Mouse (Mus musculus) midbrain, embryonic 13.5 days (tissue): ENCODE data around the gene Gm17482. TPM values are rescaled to one million over a fixed set of nuclear protein-coding genes. Genes with fewer than 3 reads are reported as not detected.
"Not testable (repeated sequence)": the region's sequence is repeated elsewhere in the genome, so short reads cannot be mapped to it uniquely, and the experiment has no call there.

ENCODE experiments used
- ATAC-seq: fragments of 200-750 bp; cut with Nextera tagmentation; 2 replicates; pipeline ENCODE4 v1.8.0; 2017; ENCODE audit warnings: mild to moderate bottlenecking, moderate TSS enrichment, moderate library complexity
- H3K27ac ChIP-seq: fragments of 300-500 bp; sonication (generic); 2 replicates; pipeline ENCODE4 v1.5.1; 2015; ENCODE audit warnings: inconsistent platforms, mild to moderate bottlenecking, moderate library complexity
- H3K27me3 ChIP-seq: fragments of 300-500 bp; sonication (generic); 2 replicates; pipeline ENCODE4 v1.6.1; 2015; ENCODE audit warnings: mild to moderate bottlenecking, inconsistent platforms
- H3K36me3 ChIP-seq: fragments of 300-500 bp; sonication (generic); 2 replicates; pipeline ENCODE4 v1.6.1; 2015; ENCODE audit warnings: mild to moderate bottlenecking, inconsistent platforms
- H3K4me1 ChIP-seq: fragments of 300-500 bp; sonication (generic); replicated peaks from 2 replicates; pipeline ENCODE4 v1.6.1; 2015; ENCODE audit warnings: inconsistent platforms
- H3K4me2 ChIP-seq: fragments of 300-500 bp; sonication (generic); replicated peaks from 2 replicates; pipeline ENCODE4 v1.6.1; 2015; ENCODE audit warnings: moderate library complexity, mild to moderate bottlenecking, inconsistent platforms
- H3K4me3 ChIP-seq: fragments of 300-500 bp; sonication (generic); replicated peaks from 2 replicates; pipeline ENCODE4 v1.5.1; 2015; ENCODE audit warnings: mild to moderate bottlenecking, inconsistent platforms
- H3K9ac ChIP-seq: fragments of 300-500 bp; sonication (generic); replicated peaks from 2 replicates; pipeline ENCODE4 v1.6.1; 2015; ENCODE audit warnings: mild to moderate bottlenecking, inconsistent platforms
- H3K9me3 ChIP-seq: fragments of 300-500 bp; sonication (generic); 2 replicates; pipeline ENCODE4 v1.6.1; 2016; ENCODE audit warnings: mild to moderate bottlenecking, inconsistent platforms
- WGBS: fragments of 180-500 bp; shearing (Covaris S2); methylation state at CpG from one replicate; pipeline ENCODE4 v1.1.7; 2015; 5-methylcytosine and 5-hydroxymethylcytosine counted together
- polyA plus RNA-seq: library from polyadenylated mRNA; unstranded; fragments of >200 nt; fragmentation: Nextera tagmentation; extraction: Ambion mirVana; gene quantifications from 2 replicates; pipeline ENCODE4 v1.2.1, GENCODE M21; 2015

The Gm17482 gene
- polyA plus RNA-seq, 1 experiment from 2014 or later, result not detected

DNA sequence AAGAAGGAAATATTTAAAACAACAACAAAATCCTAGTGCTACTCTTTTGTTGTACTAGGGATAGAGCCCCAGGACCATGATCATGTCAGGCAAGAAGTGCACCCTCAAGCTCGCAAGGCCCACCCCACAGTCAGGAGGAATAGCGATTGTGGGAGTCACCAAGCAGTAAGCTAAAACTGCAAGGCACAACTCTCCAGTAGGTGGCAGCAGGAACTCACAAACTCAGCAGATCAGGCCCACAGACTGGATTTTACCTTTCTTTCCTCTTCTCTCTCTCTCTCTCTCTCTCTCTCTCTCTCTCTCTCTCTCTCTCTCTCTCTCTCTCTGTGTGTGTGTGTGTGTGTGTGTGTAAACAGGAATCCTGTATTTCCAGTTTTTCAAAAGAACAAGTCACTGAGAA is 386 bp downstream of the Gm17482 start:
- no peak overlapping the region for H3K4me2 ChIP-seq
- H3K36me3 ChIP-seq, result no peaks in the 10 kb centered on the region
- H3K9me3 ChIP-seq, result no peaks in the 10 kb centered on the region
- H3K9ac ChIP-seq, result no peak overlapping the region
- 8% methylated on average over 2 of the region's 2 CpGs for WGBS
- no peaks in the 10 kb centered on the region for H3K4me1 ChIP-seq
- H3K27me3 ChIP-seq, result no peaks in the 10 kb centered on the region
- no peak overlapping the region for H3K4me3 ChIP-seq
- no peak overlapping the region for H3K27ac ChIP-seq
- ATAC-seq, result peak; percentile 68; the same call in 1 of the 2 replicates

DNA sequence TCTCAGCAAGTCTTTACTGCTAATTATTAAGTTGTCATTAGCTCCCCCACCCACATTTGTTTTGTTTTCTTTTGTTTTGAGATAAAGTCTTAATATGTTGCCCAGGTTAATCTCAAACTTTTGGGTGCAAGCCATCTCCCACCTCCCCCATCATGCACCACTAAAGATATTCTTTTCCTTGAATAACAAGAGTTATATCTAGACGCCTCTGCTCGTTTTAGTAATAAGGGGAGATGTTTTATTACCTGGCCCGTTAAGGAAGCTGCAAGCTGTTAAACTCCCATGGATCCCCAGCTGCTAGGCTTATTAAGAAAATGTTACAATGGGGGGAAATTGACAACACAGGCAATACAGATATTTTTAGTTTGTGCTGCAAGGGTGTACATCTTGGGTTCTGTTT is 3.4 kb downstream of the Gm17482 start:
- Histone ChIP-seq H3K27me3 (no peaks in the 10 kb centered on the region), H3K27ac (no peak overlapping the region), H3K4me3 (no peak overlapping the region), H3K36me3 (no peaks in the 10 kb centered on the region), H3K4me1 (no peaks in the 10 kb centered on the region), H3K9ac (no peak overlapping the region), H3K9me3 (no peaks in the 10 kb centered on the region), H3K4me2 (no peak overlapping the region)
- WGBS, result 74% methylated on average over 3 of the region's 3 CpGs
- ATAC-seq, result no peak

DNA sequence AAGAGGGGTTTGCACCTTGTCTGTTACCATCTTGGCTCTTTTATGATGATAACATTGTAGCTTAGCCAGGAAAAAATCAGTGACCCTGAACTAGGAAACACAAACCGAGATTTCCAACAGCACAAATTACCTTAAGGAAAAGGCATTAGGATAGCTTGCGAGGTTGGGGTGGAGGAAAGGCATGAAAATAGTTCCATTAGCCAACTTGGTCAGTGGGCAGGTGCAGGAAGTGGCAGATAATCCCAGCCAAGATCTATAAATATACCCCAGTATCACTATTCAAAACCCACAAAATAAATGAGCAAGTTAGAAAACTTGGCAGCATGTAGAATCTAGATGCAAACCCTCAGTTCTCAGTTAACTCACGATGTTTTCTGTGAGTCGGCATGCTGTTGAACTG is 4.7 kb downstream of the Gm17482 start:
- no peak overlapping the region for H3K4me2 ChIP-seq
- no peaks in the 10 kb centered on the region for H3K36me3 ChIP-seq
- 89% methylated on average over 4 of the region's 4 CpGs for WGBS
- no peaks in the 10 kb centered on the region for H3K9me3 ChIP-seq
- ATAC-seq, result no peak
- no peak overlapping the region for H3K9ac ChIP-seq
- no peak overlapping the region for H3K27ac ChIP-seq
- no peaks in the 10 kb centered on the region for H3K27me3 ChIP-seq
- no peak overlapping the region for H3K4me3 ChIP-seq
- H3K4me1 ChIP-seq, result no peaks in the 10 kb centered on the region

DNA sequence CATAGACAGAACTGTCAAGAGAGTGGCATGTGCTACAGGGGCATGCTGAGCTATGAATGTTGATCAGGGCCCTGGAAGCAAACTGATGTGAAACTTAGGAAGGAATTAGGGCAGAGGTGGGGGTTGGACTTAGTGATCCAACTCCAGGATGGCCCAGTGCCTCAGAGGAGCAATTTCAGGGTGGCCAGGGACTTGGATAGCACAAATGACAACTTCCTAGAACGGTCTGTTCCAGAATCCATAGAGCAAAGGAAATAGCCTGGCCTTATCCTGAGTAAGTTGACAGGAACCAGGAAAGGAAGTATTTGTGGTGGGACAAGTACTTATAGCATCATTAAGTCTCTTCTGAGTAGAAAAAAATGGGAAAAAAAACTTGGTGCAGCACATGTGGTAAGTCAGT is 5.4 kb downstream of the Gm17482 start:
- no peak overlapping the region for H3K4me3 ChIP-seq
- H3K9me3 ChIP-seq, result no peaks in the 10 kb centered on the region
- no peak overlapping the region for H3K27ac ChIP-seq
- WGBS, result 94% methylated on average over 1 of the region's 1 CpGs
- H3K4me2 ChIP-seq, result no peak overlapping the region
- no peak for ATAC-seq
- H3K27me3 ChIP-seq, result no peaks in the 10 kb centered on the region
- no peaks in the 10 kb centered on the region for H3K4me1 ChIP-seq
- H3K9ac ChIP-seq, result no peak overlapping the region
- no peaks in the 10 kb centered on the region for H3K36me3 ChIP-seq

DNA sequence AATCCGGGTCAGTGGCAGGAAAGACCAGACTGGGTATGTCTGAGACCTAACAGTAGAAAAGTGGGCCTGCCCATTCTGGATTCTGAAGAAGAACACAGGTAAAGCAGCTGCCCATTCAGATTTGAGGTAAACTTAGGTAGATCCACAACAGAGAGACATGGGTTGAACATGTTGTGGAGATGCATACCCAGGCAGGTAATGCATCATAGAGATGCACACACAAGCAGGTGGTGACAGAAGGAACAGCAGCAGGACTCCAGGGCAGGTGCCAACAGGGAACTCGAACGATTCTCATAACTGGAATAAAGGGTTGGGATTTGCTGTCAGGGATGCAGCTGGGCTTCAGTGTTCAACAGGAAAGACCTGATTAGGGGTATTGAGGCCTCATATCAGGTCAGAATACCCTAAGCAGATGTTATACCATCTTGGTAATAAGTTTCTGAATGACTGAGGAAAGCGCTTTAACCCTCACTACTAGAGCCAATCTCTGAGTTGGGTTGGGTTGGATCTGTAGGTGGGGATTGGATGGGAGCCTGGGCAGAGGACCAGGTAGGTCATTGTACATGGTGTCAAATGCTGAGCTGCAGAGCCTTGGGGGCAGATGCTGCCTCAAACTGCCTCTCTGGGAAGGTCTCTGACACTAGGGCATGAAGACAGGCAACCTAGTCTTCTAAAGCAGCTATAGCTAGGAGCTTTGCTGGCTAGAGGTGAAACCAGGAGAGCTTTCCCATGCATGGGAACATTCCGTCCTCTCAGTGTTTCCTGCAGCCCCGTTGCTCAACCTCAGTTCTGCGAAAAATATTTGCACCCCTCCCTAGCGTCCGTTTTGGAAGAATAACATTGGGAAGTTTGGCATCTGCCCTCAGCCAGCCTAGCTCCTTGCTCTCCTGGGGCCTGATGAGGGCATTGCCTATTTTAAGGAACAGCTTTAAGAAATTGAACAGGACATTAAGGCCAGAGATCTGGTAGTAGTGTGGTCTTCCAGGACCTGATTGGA is 11.2 kb downstream of the Gm17482 start:
- H3K9ac ChIP-seq, result no peak overlapping the region
- no peak overlapping the region for H3K27ac ChIP-seq
- no peaks in the 10 kb centered on the region for H3K4me1 ChIP-seq
- 88% methylated on average over 9 of the region's 9 CpGs for WGBS
- H3K27me3 ChIP-seq, result no peaks in the 10 kb centered on the region
- no peaks in the 10 kb centered on the region; the same call in 1 of the 2 replicates for H3K36me3 ChIP-seq
- H3K9me3 ChIP-seq, result no peaks in the 10 kb centered on the region
- no peak overlapping the region for H3K4me2 ChIP-seq
- ATAC-seq, result no peak
- H3K4me3 ChIP-seq, result no peak overlapping the region

DNA sequence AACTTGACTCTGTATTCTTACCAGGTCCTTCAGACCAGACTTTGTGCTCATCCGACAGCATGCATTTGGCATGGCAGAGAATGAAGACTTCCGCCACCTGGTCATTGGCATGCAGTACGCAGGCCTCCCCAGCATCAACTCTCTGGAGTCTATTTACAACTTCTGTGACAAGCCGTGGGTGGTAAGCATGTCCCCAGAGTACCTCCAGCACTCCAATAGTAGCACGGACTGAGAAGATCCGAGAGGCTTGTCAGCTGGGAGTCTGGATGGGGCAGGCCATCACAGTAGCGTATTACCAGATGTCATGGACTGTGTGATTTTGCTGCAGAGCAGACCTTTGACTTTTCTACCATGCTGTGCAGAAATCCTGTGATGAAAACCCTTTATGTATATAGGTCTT is 12.2 kb downstream of the Gm17482 start:
- Histone ChIP-seq H3K4me2 (no peak overlapping the region), H3K9me3 (no peaks in the 10 kb centered on the region), H3K4me3 (no peak overlapping the region), H3K4me1 (no peaks in the 10 kb centered on the region), H3K36me3 (no peaks in the 10 kb centered on the region; the same call in 1 of the 2 replicates), H3K9ac (no peak overlapping the region), H3K27me3 (no peaks in the 10 kb centered on the region), H3K27ac (no peak overlapping the region)
- no peak for ATAC-seq
- WGBS, result 80% methylated on average over 7 of the region's 7 CpGs

DNA sequence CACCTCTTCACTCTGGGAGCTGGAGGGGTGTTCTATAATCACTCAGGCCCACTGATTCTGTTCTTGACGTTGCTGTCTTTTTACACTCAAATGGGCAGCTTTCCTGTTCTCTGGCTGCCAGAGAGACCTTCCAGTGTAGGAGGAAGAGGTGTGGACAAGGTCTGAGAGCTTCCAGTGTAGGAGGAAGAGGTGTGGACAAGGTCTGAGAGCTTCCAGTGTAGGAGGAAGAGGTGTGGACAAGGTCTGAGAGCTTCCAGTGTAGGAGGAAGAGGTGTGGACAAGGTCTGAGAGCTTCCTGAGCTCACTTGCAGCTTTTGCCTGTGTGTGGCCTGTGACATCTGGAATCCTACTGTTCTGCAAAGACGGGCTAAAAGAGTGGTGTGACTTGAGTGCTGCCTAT is 13.3 kb downstream of the Gm17482 start:
- WGBS, result 74% methylated on average over 2 of the region's 2 CpGs

DNA sequence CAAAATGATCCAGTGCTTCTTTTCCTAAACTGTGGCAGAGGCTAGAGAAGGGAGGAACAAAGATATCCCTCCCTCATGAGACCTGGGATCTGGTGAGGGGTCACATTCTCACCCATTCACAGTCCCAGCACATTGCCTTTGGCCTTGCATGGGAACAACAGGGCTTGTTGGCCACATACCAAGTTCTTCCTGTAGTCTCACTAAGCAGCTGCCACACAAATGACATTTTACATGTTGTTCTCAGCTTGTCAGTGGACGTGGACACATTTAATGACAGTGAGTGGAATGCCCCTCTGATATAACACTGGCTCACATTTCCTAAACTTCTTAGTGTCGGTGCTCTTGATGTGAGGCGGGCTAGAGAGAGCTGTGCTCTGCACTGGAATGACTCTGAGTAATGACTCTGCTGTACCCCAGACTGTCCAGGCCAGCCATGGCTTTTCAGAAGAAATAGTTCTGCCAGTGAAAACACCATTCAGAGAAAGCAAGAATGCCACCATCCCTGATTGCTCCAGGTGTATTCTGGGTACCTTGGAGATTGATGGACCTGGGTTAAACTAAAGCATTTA is 14.1 kb downstream of the Gm17482 start:
- H3K4me3 ChIP-seq, result no peak overlapping the region
- no peak for ATAC-seq
- WGBS, result 82% methylated on average over 3 of the region's 3 CpGs

More for the DNA sequence above, 13.3 kb downstream of the Gm17482 start:
- H3K9ac ChIP-seq, H3K27ac ChIP-seq, H3K4me2 ChIP-seq, H3K4me1 ChIP-seq, H3K36me3 ChIP-seq, H3K27me3 ChIP-seq, H3K9me3 ChIP-seq, H3K4me3 ChIP-seq, ATAC-seq: not testable (repeated sequence)

DNA sequence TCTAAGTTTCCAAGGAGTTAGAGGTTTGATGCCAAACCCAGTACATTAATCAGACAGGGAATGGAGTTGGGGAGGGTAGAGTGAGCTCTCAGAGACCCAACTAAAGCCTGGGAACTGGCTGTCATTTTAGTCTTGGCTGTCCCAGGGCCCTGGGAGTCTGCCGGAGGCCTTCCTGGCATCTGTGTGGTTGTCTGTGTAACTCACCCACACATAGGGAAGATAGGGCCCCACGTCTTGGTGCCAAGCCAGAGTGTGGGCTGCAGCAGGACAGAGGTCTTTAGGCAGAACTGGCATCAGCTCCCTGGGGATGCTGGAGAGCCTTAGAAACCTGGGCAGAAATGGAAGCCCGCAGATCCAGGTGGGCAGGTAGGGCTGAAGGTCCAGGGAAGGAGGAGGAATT is 14.8 kb downstream of the Gm17482 start:
- Histone ChIP-seq H3K4me3 (no peak overlapping the region), H3K36me3 (no peaks in the 10 kb centered on the region; the same call in 1 of the 2 replicates), H3K27ac (no peak overlapping the region), H3K4me2 (no peak overlapping the region), H3K9me3 (no peaks in the 10 kb centered on the region), H3K4me1 (no peaks in the 10 kb centered on the region), H3K27me3 (no peaks in the 10 kb centered on the region), H3K9ac (no peak overlapping the region)
- ATAC-seq, result no peak
- 88% methylated on average over 3 of the region's 3 CpGs for WGBS

More for the DNA sequence above, 14.1 kb downstream of the Gm17482 start:
- H3K9me3 ChIP-seq, result no peaks in the 10 kb centered on the region
- H3K27ac ChIP-seq, result no peak overlapping the region
- H3K4me1 ChIP-seq, result no peaks in the 10 kb centered on the region
- H3K27me3 ChIP-seq, result no peaks in the 10 kb centered on the region
- H3K4me2 ChIP-seq, result no peak overlapping the region
- no peak overlapping the region for H3K9ac ChIP-seq
- H3K36me3 ChIP-seq, result no peaks in the 10 kb centered on the region; the same call in 1 of the 2 replicates

DNA sequence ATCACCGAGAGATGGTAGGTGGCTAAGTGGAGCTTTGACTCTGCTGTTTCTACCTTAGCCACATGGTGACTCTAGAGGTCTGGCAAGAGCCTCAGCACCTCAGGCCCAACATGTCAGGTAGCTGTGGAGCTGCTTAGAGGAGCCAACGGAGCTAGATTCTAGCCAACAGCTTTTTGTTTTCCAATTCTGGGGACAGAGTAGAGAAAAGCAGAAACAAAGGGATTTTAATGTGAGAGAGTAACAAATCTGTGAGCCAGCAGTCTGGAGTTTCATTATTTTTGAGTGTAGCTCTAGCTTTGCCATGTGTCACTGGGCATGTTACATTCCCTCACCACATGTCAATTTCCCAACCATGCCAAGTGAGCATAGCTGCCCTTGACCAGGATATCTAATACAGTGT is 17.1 kb downstream of the Gm17482 start:
- no peak for ATAC-seq
- no peak overlapping the region for H3K27ac ChIP-seq
- H3K4me2 ChIP-seq, result no peak overlapping the region
- no peaks in the 10 kb centered on the region for H3K4me1 ChIP-seq
- no peak overlapping the region for H3K4me3 ChIP-seq
- no peaks in the 10 kb centered on the region for H3K9me3 ChIP-seq
- H3K27me3 ChIP-seq, result no peaks in the 10 kb centered on the region
- no peaks in the 10 kb centered on the region; the same call in 1 of the 2 replicates for H3K36me3 ChIP-seq
- H3K9ac ChIP-seq, result no peak overlapping the region
- 72% methylated on average over 2 of the region's 2 CpGs for WGBS

DNA sequence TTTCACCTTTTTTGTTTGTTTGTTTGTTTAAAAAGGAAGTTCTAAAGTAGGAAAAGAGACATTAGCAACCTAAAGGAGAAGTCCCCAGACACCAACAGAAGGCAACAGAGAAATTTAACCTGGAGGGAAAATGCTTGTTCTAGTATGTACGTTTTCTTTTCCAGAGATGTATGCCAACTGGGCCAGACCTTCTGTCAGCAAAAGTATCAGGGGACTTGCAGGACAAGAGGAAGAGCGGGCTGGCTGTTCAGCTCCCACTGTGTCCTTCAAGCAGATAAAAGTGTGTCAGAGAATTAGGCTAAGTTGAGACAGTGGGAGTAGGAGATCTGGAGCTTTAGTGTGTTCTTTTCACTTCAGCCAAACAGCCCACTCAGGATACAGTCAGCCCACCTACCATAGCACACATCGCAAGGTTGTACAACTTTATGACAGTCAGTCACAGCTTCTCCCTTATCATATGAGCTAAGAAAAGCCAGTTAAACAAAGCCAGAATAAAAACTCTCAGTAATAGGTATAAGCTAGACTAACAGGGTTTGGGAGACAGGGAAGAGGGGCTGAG is 18.4 kb downstream of the Gm17482 start:
- Histone ChIP-seq H3K27ac (no peak overlapping the region), H3K9me3 (no peaks in the 10 kb centered on the region), H3K4me1 (no peaks in the 10 kb centered on the region), H3K27me3 (0 out of 2 replicates have a peak, but pooled peaks cover 6% of the 10 kb centered on the region), H3K36me3 (no peaks in the 10 kb centered on the region), H3K9ac (no peak overlapping the region), H3K4me3 (no peak overlapping the region), H3K4me2 (no peak overlapping the region)
- 89% methylated on average over 3 of the region's 3 CpGs for WGBS
- no peak for ATAC-seq

DNA sequence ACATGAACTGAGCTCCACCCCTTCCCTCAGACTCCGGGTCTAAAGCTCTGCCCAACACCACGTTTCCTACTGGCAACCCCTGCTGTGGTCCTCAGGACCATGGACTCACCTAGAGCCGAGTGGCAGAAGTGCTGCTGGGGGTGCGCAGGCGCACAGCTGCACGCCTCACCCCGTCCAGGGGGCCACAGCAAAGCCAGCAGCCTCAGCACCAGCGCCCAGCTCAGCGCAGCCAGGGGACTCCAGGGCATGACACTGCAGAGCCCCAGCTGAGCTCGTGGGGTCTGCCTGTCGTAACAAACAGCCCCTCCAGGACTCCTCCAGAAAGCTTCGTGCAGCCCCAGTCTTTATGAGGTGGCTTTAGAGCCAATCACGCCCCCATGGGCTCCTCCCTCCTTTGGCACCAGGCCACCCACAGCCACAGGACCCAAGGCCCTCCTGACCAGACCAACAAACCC is 24.4 kb downstream of the Gm17482 start:
- H3K27me3 ChIP-seq, result 0 out of 2 replicates have a peak, but pooled peaks cover 21% of the 10 kb centered on the region
- peak overlapping the region; percentile 36 for H3K4me2 ChIP-seq
- no peak overlapping the region for H3K4me3 ChIP-seq
- peak overlapping the region; percentile 46; the same call in 1 of the 2 replicates for H3K27ac ChIP-seq
- 0 out of 2 replicates have a peak, but pooled peaks cover 3% of the 10 kb centered on the region for H3K36me3 ChIP-seq
- no peaks in the 10 kb centered on the region for H3K9me3 ChIP-seq
- WGBS, result 2% methylated on average over 13 of the region's 13 CpGs
- ATAC-seq, result peak; percentile 65
- H3K4me1 ChIP-seq, result peaks cover 10% of the 10 kb centered on the region
- 0 out of 2 replicates have a peak overlapping the region, but pooled peaks have one; percentile 16 for H3K9ac ChIP-seq
